16 mouse cellular contexts compared by ENCODE assay signal in genomic region chr17:78333275-78333674, GRCm38 (mm10).
"Had no signal": no experiment of that assay in that cellular context is flagged by ENCODE, and none has a peak within 500 bp of the region (broad histone marks: within the 10 kb centered on the region; RNA-seq: fewer than 3 reads in every experiment).

No protein-coding gene starts in this region.

- H3K4me3 ChIP-seq: liver, embryonic 15.5 days; lung, embryonic 15.5 days; megakaryocyte, embryonic 14.5 days; midbrain, embryonic 13.5 days; midbrain, embryonic 15.5 days; neural tube, embryonic 12.5 days had no signal

- H3K27ac ChIP-seq: liver, embryonic 15.5 days; lung, embryonic 15.5 days; macrophage; midbrain, embryonic 13.5 days; midbrain, embryonic 15.5 days; neural tube, embryonic 12.5 days had no signal

- H3K27me3 ChIP-seq: liver, embryonic 15.5 days; megakaryocyte, embryonic 14.5 days; midbrain, embryonic 13.5 days; midbrain, embryonic 15.5 days; neural tube, embryonic 12.5 days had no signal

- H3K4me2 ChIP-seq: liver, embryonic 15.5 days; lung, embryonic 15.5 days; midbrain, embryonic 11.5 days; midbrain, embryonic 13.5 days; midbrain, embryonic 15.5 days; neural tube, embryonic 12.5 days had no signal

- H3K4me1 ChIP-seq: midbrain, embryonic 13.5 days; midbrain, embryonic 15.5 days had no signal

- H3K36me3 ChIP-seq: liver, embryonic 15.5 days; lung, embryonic 15.5 days had no signal

- DNase-seq: liver, postnatal 0 days; lung, adult 2 months; lung, postnatal 10 days; right cerebral cortex, postnatal 14 days; spleen, adult 18-20 months; thymus, adult 18-20 months; thymus, postnatal 14 days; thymus, postnatal 36 days had no signal

- H3K9me3 ChIP-seq: liver, embryonic 15.5 days; lung, embryonic 15.5 days; megakaryocyte, embryonic 14.5 days; midbrain, embryonic 13.5 days; midbrain, embryonic 15.5 days; neural tube, embryonic 12.5 days had no signal

- ATAC-seq: liver, postnatal 0 days; midbrain, embryonic 13.5 days; midbrain, embryonic 15.5 days had no signal

- H3K9ac ChIP-seq: liver, embryonic 15.5 days; liver, postnatal 0 days; lung, embryonic 15.5 days; midbrain, embryonic 13.5 days; midbrain, embryonic 15.5 days; neural tube, embryonic 12.5 days had no signal
